Mouse (Mus musculus) layer of hippocampus, adult 9-10 months (tissue): ENCODE measurements around the gene Art4.

Experiments used
- DNase-seq: peaks from one replicate; pipeline ENCODE4 v3.0.0; 2022; ENCODE audit warnings: low spot score

The Art4 gene

GRCm38 (mm10) chr6:136827116-136827515 lies 30.4 kb downstream of the Art4 start:
- no peak for DNase-seq

- DNase-seq, result no peak
Observed at GRCm38 (mm10) chr6:136824987-136825386, 32.5 kb downstream of the Art4 start.

GRCm38 (mm10) chr6:136821086-136821485 lies 36.4 kb downstream of the Art4 start:
- DNase-seq, result no peak

- no peak for DNase-seq
Observed at GRCm38 (mm10) chr6:136820381-136820780, 37.2 kb downstream of the Art4 start.

GRCm38 (mm10) chr6:136817549-136817948 lies 40.0 kb downstream of the Art4 start:
- no peak for DNase-seq

GRCm38 (mm10) chr6:136816826-136817225 lies 40.7 kb downstream of the Art4 start:
- no peak for DNase-seq

GRCm38 (mm10) chr6:136815381-136815780 lies 42.2 kb downstream of the Art4 start:
- DNase-seq, result no peak

GRCm38 (mm10) chr6:136813117-136813516 lies 44.4 kb downstream of the Art4 start:
- DNase-seq, result no peak

- no peak for DNase-seq
Observed at GRCm38 (mm10) chr6:136811196-136811595, 46.3 kb downstream of the Art4 start.

GRCm38 (mm10) chr6:136809673-136810072 lies 47.9 kb downstream of the Art4 start:
- DNase-seq, result no peak

- no peak for DNase-seq
Observed at GRCm38 (mm10) chr6:136809077-136809476, 48.5 kb downstream of the Art4 start.

GRCm38 (mm10) chr6:136808631-136809046 lies 48.9 kb downstream of the Art4 start:
- DNase-seq, result no peak

GRCm38 (mm10) chr6:136808014-136808417 lies 49.5 kb downstream of the Art4 start, which contains the start of gene H2afj:
Gene H2afj (plus strand): TSS chr6:136808244.
- DNase-seq, result peak; percentile 99

- DNase-seq, result no peak
Observed at GRCm38 (mm10) chr6:136807395-136808013, 50.0 kb downstream of the Art4 start.

- DNase-seq, result no peak
Observed at GRCm38 (mm10) chr6:136806819-136807218, 50.7 kb downstream of the Art4 start.

GRCm38 (mm10) chr6:136805409-136805775 lies 52.1 kb downstream of the Art4 start:
- no peak for DNase-seq

- no peak for DNase-seq
Observed at GRCm38 (mm10) chr6:136804705-136805408, 52.7 kb downstream of the Art4 start.

GRCm38 (mm10) chr6:136803739-136804633 lies 53.5 kb downstream of the Art4 start, which contains the start of gene Hist4h4:
Gene Hist4h4 (minus strand): TSS chr6:136804415.
- peak; percentile 98 for DNase-seq

- no peak for DNase-seq
Observed at GRCm38 (mm10) chr6:136803093-136803738, 54.3 kb downstream of the Art4 start.

- DNase-seq, result no peak
Observed at GRCm38 (mm10) chr6:136801274-136801673, 56.3 kb downstream of the Art4 start.

- no peak for DNase-seq
Observed at GRCm38 (mm10) chr6:136800710-136801109, 56.8 kb downstream of the Art4 start.
